Comparison of ENCODE assay signal across 18 mouse cellular contexts in the genomic region with DNA sequence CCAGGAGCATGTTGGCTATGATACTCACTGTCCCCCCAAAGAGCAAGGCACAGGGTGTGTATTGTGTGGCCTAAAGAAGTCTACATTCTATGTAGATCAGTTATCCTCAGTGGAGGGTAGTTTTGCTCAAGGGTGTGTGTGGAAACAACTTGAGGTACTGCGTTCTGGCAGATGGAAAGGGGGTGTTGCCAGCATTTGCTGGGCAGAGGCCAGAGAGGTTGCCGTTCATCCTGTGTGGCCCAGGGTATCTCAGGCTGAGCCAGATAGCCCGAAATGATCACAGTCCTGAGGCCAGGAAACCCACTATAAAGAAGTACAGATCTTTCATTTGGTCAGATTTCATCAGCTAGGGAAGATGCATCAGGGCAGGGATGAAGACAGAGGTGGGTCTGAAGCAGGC. TPM values are rescaled to one million over a fixed set of nuclear protein-coding genes. Genes with fewer than 3 reads are reported as not detected.
DNase-seq lines count a peak whose midpoint lies in the region; ATAC-seq and TF ChIP-seq lines count a peak whose summit lies in the region.
"Had no signal": no experiment of that assay in that cellular context is flagged by ENCODE, and none has a peak within 500 bp of the region (broad histone marks: within the 10 kb centered on the region; RNA-seq: fewer than 3 reads in every experiment).

No protein-coding gene starts in this region.

- DNase-seq in embryonic facial prominence, embryonic 10.5 days (ENCODE audit: low spot score), result no peak
- DNase-seq in cerebellum, postnatal 25 days, result peak; percentile 72 to 79
- DNase-seq in stomach, postnatal 0 days (ENCODE audit: low spot score), result no peak
- DNase-seq: adrenal gland, adult 2 months; B cell, adult 2 months; heart, adult 11 months; kidney, adult 11 months; kidney, postnatal 14 days; layer of hippocampus, adult 9-11 months; thymus, postnatal 36 days had no signal

- no peak for TF ChIP-seq EP300 in stomach, postnatal 0 days (optimal IDR thresholded peaks at IDR 0.05)

- no peak for ATAC-seq in embryonic facial prominence, embryonic 12.5 days (ENCODE audit: insufficient number of reproducible peaks, insufficient read depth, low FRiP score, low TSS enrichment)
- no peak for ATAC-seq in midbrain, embryonic 12.5 days (ENCODE audit: low FRiP score, low read depth)
- ATAC-seq in midbrain, embryonic 15.5 days (replicated peaks), result no peak
- ATAC-seq in stomach, postnatal 0 days (ENCODE audit: low FRiP score, low TSS enrichment), result no peak
- no peak for ATAC-seq in kidney, embryonic 15.5 days (replicated peaks; ENCODE audit: low FRiP score)
- no peak for ATAC-seq in forebrain, embryonic 16.5 days
- ATAC-seq: midbrain, embryonic 13.5 days had no signal

- peaks cover 7% of the 10 kb centered on the region; the same call in 1 of the 2 replicates for H3K4me1 ChIP-seq in embryonic facial prominence, embryonic 12.5 days
- H3K4me1 ChIP-seq in embryonic facial prominence, embryonic 10.5 days, result peaks cover 13% of the 10 kb centered on the region
- H3K4me1 ChIP-seq in midbrain, embryonic 12.5 days, result no peaks in the 10 kb centered on the region
- no peaks in the 10 kb centered on the region for H3K4me1 ChIP-seq in midbrain, embryonic 15.5 days
- peaks cover 6% of the 10 kb centered on the region; the same call in 1 of the 2 replicates for H3K4me1 ChIP-seq in stomach, postnatal 0 days (replicated peaks; ENCODE audit: control insufficient read depth, insufficient read depth)
- 0 out of 2 replicates have a peak, but pooled peaks cover 4% of the 10 kb centered on the region for H3K4me1 ChIP-seq in kidney, embryonic 15.5 days
- H3K4me1 ChIP-seq in forebrain, embryonic 16.5 days (replicated peaks; ENCODE audit: control insufficient read depth, insufficient read depth, low read length), result peaks cover 20% of the 10 kb centered on the region
- H3K4me1 ChIP-seq: midbrain, embryonic 13.5 days had no signal

- no peak overlapping the region for H3K9ac ChIP-seq in embryonic facial prominence, embryonic 12.5 days
- no peak overlapping the region for H3K9ac ChIP-seq in midbrain, embryonic 12.5 days (replicated peaks)
- H3K9ac ChIP-seq in midbrain, embryonic 15.5 days, result no peak overlapping the region
- H3K9ac ChIP-seq in stomach, postnatal 0 days (ENCODE audit: low read length), result no peak overlapping the region
- no peak overlapping the region for H3K9ac ChIP-seq in kidney, embryonic 15.5 days
- H3K9ac ChIP-seq in forebrain, embryonic 16.5 days (replicated peaks; ENCODE audit: low read depth, low read length), result no peak overlapping the region
- H3K9ac ChIP-seq: limb, embryonic 12.5 days; liver, embryonic 14.5 days; midbrain, embryonic 13.5 days had no signal

- no peaks in the 10 kb centered on the region for H3K36me3 ChIP-seq in embryonic facial prominence, embryonic 12.5 days
- H3K36me3 ChIP-seq in embryonic facial prominence, embryonic 10.5 days (replicated peaks), result no peaks in the 10 kb centered on the region
- no peaks in the 10 kb centered on the region for H3K36me3 ChIP-seq in midbrain, embryonic 12.5 days
- no peaks in the 10 kb centered on the region for H3K36me3 ChIP-seq in midbrain, embryonic 15.5 days (replicated peaks)
- no peaks in the 10 kb centered on the region for H3K36me3 ChIP-seq in stomach, postnatal 0 days (ENCODE audit: control insufficient read depth, insufficient read depth, low read length)
- H3K36me3 ChIP-seq in kidney, embryonic 15.5 days, result no peaks in the 10 kb centered on the region
- H3K36me3 ChIP-seq in forebrain, embryonic 16.5 days (ENCODE audit: control insufficient read depth, insufficient read depth), result no peaks in the 10 kb centered on the region
- H3K36me3 ChIP-seq: limb, embryonic 12.5 days; midbrain, embryonic 13.5 days had no signal

- H3K4me3 ChIP-seq in embryonic facial prominence, embryonic 12.5 days, result no peak overlapping the region
- H3K4me3 ChIP-seq in embryonic facial prominence, embryonic 10.5 days, result no peak overlapping the region
- H3K4me3 ChIP-seq in midbrain, embryonic 12.5 days, result no peak overlapping the region
- no peak overlapping the region for H3K4me3 ChIP-seq in midbrain, embryonic 15.5 days
- no peak overlapping the region for H3K4me3 ChIP-seq in stomach, postnatal 0 days (ENCODE audit: low read depth, low read length)
- no peak overlapping the region for H3K4me3 ChIP-seq in kidney, embryonic 15.5 days (replicated peaks)
- H3K4me3 ChIP-seq in forebrain, embryonic 16.5 days (replicated peaks; ENCODE audit: low read length), result no peak overlapping the region
- H3K4me3 ChIP-seq: limb, embryonic 12.5 days; midbrain, embryonic 13.5 days had no signal

- 0 out of 2 replicates have a peak overlapping the region, but pooled peaks have one; percentile 0 for H3K27ac ChIP-seq in embryonic facial prominence, embryonic 12.5 days
- H3K27ac ChIP-seq in embryonic facial prominence, embryonic 10.5 days (replicated peaks), result no peak overlapping the region
- H3K27ac ChIP-seq in midbrain, embryonic 12.5 days (replicated peaks), result 0 out of 2 replicates have a peak overlapping the region, but pooled peaks have one; percentile 15
- H3K27ac ChIP-seq in midbrain, embryonic 15.5 days, result no peak overlapping the region
- H3K27ac ChIP-seq in stomach, postnatal 0 days (replicated peaks), result 0 out of 2 replicates have a peak overlapping the region, but pooled peaks have one; percentile 13
- no peak overlapping the region for H3K27ac ChIP-seq in kidney, embryonic 15.5 days
- no peak overlapping the region for H3K27ac ChIP-seq in forebrain, embryonic 16.5 days (ENCODE audit: low read length)
- H3K27ac ChIP-seq: limb, embryonic 12.5 days; liver, embryonic 14.5 days; midbrain, embryonic 13.5 days had no signal

- H3K4me2 ChIP-seq in embryonic facial prominence, embryonic 12.5 days (replicated peaks), result no peak overlapping the region
- H3K4me2 ChIP-seq in midbrain, embryonic 12.5 days (replicated peaks), result no peak overlapping the region
- no peak overlapping the region for H3K4me2 ChIP-seq in midbrain, embryonic 15.5 days
- H3K4me2 ChIP-seq in stomach, postnatal 0 days (replicated peaks; ENCODE audit: low read depth), result no peak overlapping the region
- no peak overlapping the region for H3K4me2 ChIP-seq in kidney, embryonic 15.5 days
- no peak overlapping the region for H3K4me2 ChIP-seq in forebrain, embryonic 16.5 days (ENCODE audit: low read length)
- H3K4me2 ChIP-seq: limb, embryonic 12.5 days; midbrain, embryonic 13.5 days had no signal

- H3K9me3 ChIP-seq in embryonic facial prominence, embryonic 12.5 days, result no peaks in the 10 kb centered on the region
- H3K9me3 ChIP-seq in embryonic facial prominence, embryonic 10.5 days, result no peaks in the 10 kb centered on the region
- H3K9me3 ChIP-seq in midbrain, embryonic 12.5 days, result no peaks in the 10 kb centered on the region
- no peaks in the 10 kb centered on the region for H3K9me3 ChIP-seq in midbrain, embryonic 15.5 days
- no peaks in the 10 kb centered on the region for H3K9me3 ChIP-seq in stomach, postnatal 0 days (ENCODE audit: control insufficient read depth, low read length)
- no peaks in the 10 kb centered on the region for H3K9me3 ChIP-seq in kidney, embryonic 15.5 days (replicated peaks)
- no peaks in the 10 kb centered on the region for H3K9me3 ChIP-seq in forebrain, embryonic 16.5 days (ENCODE audit: control insufficient read depth, low read length)
- H3K9me3 ChIP-seq: limb, embryonic 12.5 days; midbrain, embryonic 13.5 days had no signal

- 48% methylated on average over 3 of the region's 3 CpGs for WGBS in embryonic facial prominence, embryonic 12.5 days
- 65% methylated on average over 3 of the region's 3 CpGs for WGBS in embryonic facial prominence, embryonic 10.5 days
- 81% methylated on average over 3 of the region's 3 CpGs for WGBS in midbrain, embryonic 12.5 days
- WGBS in midbrain, embryonic 15.5 days, result 80% methylated on average over 3 of the region's 3 CpGs
- WGBS in stomach, postnatal 0 days, result 48% methylated on average over 3 of the region's 3 CpGs
- WGBS in kidney, embryonic 15.5 days, result 79% methylated on average over 3 of the region's 3 CpGs
- WGBS in forebrain, embryonic 16.5 days, result 63% methylated on average over 3 of the region's 3 CpGs

- no peak for TF ChIP-seq CTCF in stomach, postnatal 0 days (IDR thresholded peaks at IDR 0.05; ENCODE audit: low read depth)

- H3K27me3 ChIP-seq in embryonic facial prominence, embryonic 12.5 days, result no peaks in the 10 kb centered on the region
- 0 out of 2 replicates have a peak, but pooled peaks cover 10% of the 10 kb centered on the region for H3K27me3 ChIP-seq in embryonic facial prominence, embryonic 10.5 days (replicated peaks; ENCODE audit: low read depth, poor library complexity, severe bottlenecking)
- peaks cover 7% of the 10 kb centered on the region; the same call in 1 of the 2 replicates for H3K27me3 ChIP-seq in midbrain, embryonic 12.5 days
- no peaks in the 10 kb centered on the region for H3K27me3 ChIP-seq in midbrain, embryonic 15.5 days (replicated peaks)
- no peaks in the 10 kb centered on the region for H3K27me3 ChIP-seq in stomach, postnatal 0 days (ENCODE audit: control insufficient read depth, insufficient read depth, low read length)
- no peaks in the 10 kb centered on the region for H3K27me3 ChIP-seq in kidney, embryonic 15.5 days
- no peaks in the 10 kb centered on the region for H3K27me3 ChIP-seq in forebrain, embryonic 16.5 days (replicated peaks; ENCODE audit: control insufficient read depth, insufficient read depth, low read length)
- H3K27me3 ChIP-seq: limb, embryonic 12.5 days; midbrain, embryonic 13.5 days had no signal

RNA-seq across cellular contexts. Expression of a gene that starts 13.9 kb away (rescaled TPM):
- 79.0 and 82.1 TPM in 2 replicates for polyA plus RNA-seq in embryonic facial prominence, embryonic 12.5 days (2016; fragmentation: Nextera tagmentation; extraction: Ambion mirVana)
- 16.5 and 19.3 TPM in 2 replicates for polyA plus RNA-seq in embryonic facial prominence, embryonic 10.5 days (2016; fragmentation: Nextera tagmentation; extraction: Ambion mirVana)
- polyA plus RNA-seq in midbrain, embryonic 12.5 days (2016; fragmentation: Nextera tagmentation; extraction: Ambion mirVana), result 25.3 and 35.8 TPM in 2 replicates
- 8.7 and 9.5 TPM in 2 replicates for polyA plus RNA-seq in midbrain, embryonic 15.5 days (2015; fragmentation: Nextera tagmentation; extraction: Ambion mirVana)
- 68.7 and 69.2 TPM in 2 replicates for polyA plus RNA-seq in stomach, postnatal 0 days (2015; fragmentation: Nextera tagmentation; extraction: Ambion mirVana)
- 51.0 and 62.1 TPM in 2 replicates for polyA plus RNA-seq in kidney, embryonic 15.5 days (2015; fragmentation: Nextera tagmentation; extraction: Ambion mirVana)
- 4.8 and 8.7 TPM in 2 replicates for polyA plus RNA-seq in forebrain, embryonic 16.5 days (2015; fragmentation: Nextera tagmentation; extraction: Ambion mirVana)

Comparison
In these comparisons a context has a peak if more than half of its experiments do, and no peak if none do; other contexts are left out.
1. H3K27ac ChIP-seq: peak in embryonic facial prominence, embryonic 12.5 days (single experiment), midbrain, embryonic 12.5 days (single experiment) and stomach, postnatal 0 days (single experiment); none in embryonic facial prominence, embryonic 10.5 days (single experiment), midbrain, embryonic 15.5 days (single experiment), kidney, embryonic 15.5 days (single experiment) and forebrain, embryonic 16.5 days (single experiment).
2. DNase-seq: peak in cerebellum, postnatal 25 days (2 of 2); none in embryonic facial prominence, embryonic 10.5 days (single experiment) and stomach, postnatal 0 days (single experiment).